Mouse (Mus musculus) E14TG2a.4 (cell line): ENCODE measurements around the gene Tfb2m.

Experiments
- CTCF ChIP-seq: conservative IDR thresholded peaks from 2 replicates; pipeline ENCODE4 v1.5.1; 2014; ENCODE audit warnings: low read length
- NANOG ChIP-seq: IDR thresholded peaks from 2 replicates; pipeline ENCODE4 v1.6.1; 2014; ENCODE audit warnings: borderline replicate concordance, low read length, mixed read lengths
- POU5F1 ChIP-seq: IDR thresholded peaks from 2 replicates; pipeline ENCODE4 v1.6.1; 2014; ENCODE audit warnings: low read length, borderline replicate concordance

- TF ChIP-seq CTCF (no peak), POU5F1 (no peak), NANOG (no peak)
Observed at GRCm38 (mm10) chr1:179499257-179499656, 46.8 kb downstream of the Tfb2m start.
